Mouse (Mus musculus): Measurements from ENCODE around the gene Atg16l1.

- TF ChIP-seq CTCF (IDR thresholded peaks at IDR 0.05) = peak; percentile 77
- no peak for TF ChIP-seq EP300 (IDR thresholded peaks at IDR 0.05)
These were observed 34.3 kb upstream of the Atg16l1 start for GRCm38 (mm10) chr1:87721382-87721781.

Data from lung, postnatal 0 days (tissue).